Mouse (Mus musculus): Measurements from ENCODE around the gene Crispld2. TPM values are rescaled to one million over a fixed set of nuclear protein-coding genes. Genes with fewer than 3 reads are reported as not detected.

Crispld2 gene
- polyA plus RNA-seq, 1 experiment, result 2.4 TPM

DNA sequence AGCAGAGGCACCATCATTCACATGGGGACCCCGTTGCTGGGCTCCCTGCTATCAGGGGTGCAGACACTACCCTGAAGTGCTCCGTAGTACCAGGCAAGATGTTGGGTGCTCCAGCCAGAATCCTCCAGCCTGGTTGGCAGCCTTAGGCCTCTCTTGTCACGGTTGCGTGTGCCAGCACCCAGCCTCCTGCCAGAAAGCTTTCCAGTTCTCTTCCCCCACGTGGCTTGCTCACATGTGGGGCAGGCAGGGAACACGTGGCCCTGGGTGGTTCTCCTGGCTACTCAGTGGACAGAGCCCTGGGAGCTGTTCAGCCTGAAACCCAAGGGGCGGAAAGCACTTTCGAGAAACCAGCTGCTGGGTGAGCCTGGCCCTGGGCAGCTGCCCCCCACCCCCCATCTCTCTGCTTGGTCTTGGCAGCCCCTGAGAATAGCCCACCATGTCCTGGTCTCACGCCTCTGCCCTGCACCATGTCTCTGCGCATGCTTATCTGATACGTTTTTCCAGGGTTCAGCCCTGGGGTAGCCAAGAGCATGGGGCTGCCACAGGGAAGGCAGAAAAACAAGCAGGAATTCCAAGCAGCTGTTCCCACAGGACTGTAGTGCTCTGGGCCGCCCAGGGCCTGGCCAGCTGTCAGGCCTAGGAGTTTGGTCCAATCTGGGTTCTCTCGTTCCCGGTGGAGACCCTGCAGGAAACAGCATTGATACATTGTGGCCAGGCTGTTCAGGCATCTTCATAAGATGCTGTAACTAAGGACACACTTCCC lies 54.2 kb downstream of the Crispld2 start:
- TF ChIP-seq CTCF (IDR thresholded peaks at IDR 0.05; ENCODE audit: borderline replicate concordance, insufficient read depth, low read depth, low read length) (no peak), POLR2A (IDR thresholded peaks at IDR 0.05; ENCODE audit: borderline replicate concordance, insufficient read depth, low read length) (no peak)
- H3K4me1 ChIP-seq (ENCODE audit: control insufficient read depth, insufficient read depth, low read length), result peaks cover 24% of the 10 kb centered on the region
- WGBS, result 26% methylated on average over 14 of the region's 14 CpGs
- peak; percentile 81 to 89 for DNase-seq
- H3K27me3 ChIP-seq (ENCODE audit: control insufficient read depth, insufficient read depth, low read length), result no peaks in the 10 kb centered on the region
- no peak overlapping the region for H3K27ac ChIP-seq (ENCODE audit: insufficient read depth, low read length)
- no peak overlapping the region for H3K4me3 ChIP-seq (replicated peaks; ENCODE audit: insufficient read depth, low read depth, low read length)

DNA sequence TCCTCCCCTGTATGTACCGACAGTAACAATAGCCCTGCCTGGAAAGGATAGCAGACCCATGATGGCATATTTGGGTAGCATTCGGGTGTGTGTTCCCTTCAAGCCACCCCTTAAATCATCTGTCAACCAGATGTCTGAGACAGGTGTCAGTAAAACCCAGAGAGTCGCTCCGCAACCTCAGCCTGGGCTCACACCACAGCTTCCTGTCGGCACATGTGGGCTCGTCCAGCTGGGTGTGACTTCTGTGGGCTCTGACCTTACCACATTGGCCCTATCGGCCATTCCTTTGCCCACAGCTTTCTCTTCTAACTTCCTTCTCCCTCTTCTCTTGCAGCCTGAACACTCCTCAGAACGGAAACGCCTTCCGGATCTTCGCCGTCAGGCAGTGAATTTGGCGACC lies 57.7 kb downstream of the Crispld2 start:
- H3K4me3 ChIP-seq (replicated peaks; ENCODE audit: insufficient read depth, low read depth, low read length), result no peak overlapping the region
- no peak for DNase-seq
- H3K27me3 ChIP-seq (ENCODE audit: control insufficient read depth, insufficient read depth, low read length), result no peaks in the 10 kb centered on the region
- H3K27ac ChIP-seq (ENCODE audit: insufficient read depth, low read length), result no peak overlapping the region
- TF ChIP-seq CTCF (IDR thresholded peaks at IDR 0.05; ENCODE audit: borderline replicate concordance, insufficient read depth, low read depth, low read length) (no peak), POLR2A (IDR thresholded peaks at IDR 0.05; ENCODE audit: borderline replicate concordance, insufficient read depth, low read length) (no peak)
- 95% methylated on average over 13 of the region's 13 CpGs for WGBS
- peaks cover 24% of the 10 kb centered on the region for H3K4me1 ChIP-seq (ENCODE audit: control insufficient read depth, insufficient read depth, low read length)

DNA sequence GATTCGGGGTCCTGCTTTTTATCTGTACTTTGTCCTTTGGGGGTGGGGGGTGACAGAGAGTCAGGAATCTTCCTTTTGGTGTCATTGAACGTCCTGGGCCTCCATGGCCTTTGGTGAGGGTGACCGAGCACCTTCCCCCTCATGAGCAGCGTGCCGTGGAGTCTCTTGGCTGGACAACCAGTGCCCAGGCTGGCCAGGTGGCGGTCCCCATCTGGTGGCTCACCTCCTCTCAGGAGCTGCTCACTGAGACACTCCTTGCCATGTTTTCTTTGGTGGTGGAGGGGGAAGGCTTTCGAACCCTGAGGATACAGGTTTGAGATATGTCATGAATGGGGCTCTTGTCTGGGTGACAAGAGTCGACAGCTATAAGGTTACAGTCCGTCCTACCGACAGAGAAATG lies 58.1 kb downstream of the Crispld2 start:
- no peak for TF ChIP-seq CTCF (IDR thresholded peaks at IDR 0.05; ENCODE audit: borderline replicate concordance, insufficient read depth, low read depth, low read length)
- TF ChIP-seq POLR2A (IDR thresholded peaks at IDR 0.05; ENCODE audit: borderline replicate concordance, insufficient read depth, low read length), result no peak
- H3K4me1 ChIP-seq (ENCODE audit: control insufficient read depth, insufficient read depth, low read length), result peaks cover 24% of the 10 kb centered on the region
- peak in 1 of 2 experiments; percentile 50 for DNase-seq
- no peak overlapping the region for H3K27ac ChIP-seq (ENCODE audit: insufficient read depth, low read length)
- 63% methylated on average over 10 of the region's 10 CpGs for WGBS
- no peaks in the 10 kb centered on the region for H3K27me3 ChIP-seq (ENCODE audit: control insufficient read depth, insufficient read depth, low read length)
- no peak overlapping the region for H3K4me3 ChIP-seq (replicated peaks; ENCODE audit: insufficient read depth, low read depth, low read length)

DNA sequence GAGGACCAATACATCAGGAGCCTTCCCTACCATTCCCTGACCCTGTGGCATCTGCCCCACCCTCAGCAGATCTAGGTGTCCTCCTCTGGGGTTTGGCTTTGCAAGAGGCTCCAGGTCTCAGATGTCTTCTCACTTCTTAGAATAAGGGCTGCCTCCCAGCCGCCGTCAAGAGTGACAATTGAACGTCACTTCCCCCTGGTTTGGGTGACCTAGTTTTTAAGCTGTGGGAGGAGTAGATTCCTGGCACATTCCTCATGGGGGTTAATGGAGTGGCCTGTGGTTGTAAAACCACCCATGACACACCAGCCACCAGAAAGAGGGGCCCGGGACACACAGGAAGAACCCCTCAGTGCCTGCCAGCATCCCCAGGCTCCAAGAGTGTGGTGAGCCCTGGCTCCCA lies 58.8 kb downstream of the Crispld2 start:
- WGBS, result 30% methylated on average over 4 of the region's 4 CpGs
- no peaks in the 10 kb centered on the region for H3K27me3 ChIP-seq (ENCODE audit: control insufficient read depth, insufficient read depth, low read length)
- no peak for DNase-seq
- H3K4me1 ChIP-seq (ENCODE audit: control insufficient read depth, insufficient read depth, low read length), result peaks cover 22% of the 10 kb centered on the region
- H3K4me3 ChIP-seq (replicated peaks; ENCODE audit: insufficient read depth, low read depth, low read length), result no peak overlapping the region
- TF ChIP-seq POLR2A (IDR thresholded peaks at IDR 0.05; ENCODE audit: borderline replicate concordance, insufficient read depth, low read length), result no peak
- TF ChIP-seq CTCF (IDR thresholded peaks at IDR 0.05; ENCODE audit: borderline replicate concordance, insufficient read depth, low read depth, low read length), result no peak
- H3K27ac ChIP-seq (ENCODE audit: insufficient read depth, low read length), result no peak overlapping the region

DNA sequence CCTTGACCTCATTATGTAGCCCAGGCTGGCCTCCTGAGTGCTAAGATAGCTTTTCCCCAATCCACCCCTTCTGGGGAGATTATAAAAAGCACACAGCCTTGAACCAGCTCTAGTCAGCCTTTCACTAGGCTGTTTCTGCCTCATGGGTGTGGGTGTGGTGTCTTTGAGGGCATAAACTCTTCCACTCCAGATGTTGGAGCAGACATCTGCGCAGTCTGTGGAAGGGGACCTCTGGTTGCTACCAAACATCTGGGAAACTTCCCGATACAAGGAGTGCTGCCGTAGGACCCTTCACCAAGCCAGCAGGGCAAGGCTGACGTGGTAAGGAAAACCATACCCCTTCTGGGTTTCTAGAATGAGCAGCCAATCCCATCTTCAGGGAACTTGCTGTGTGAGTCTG lies 59.7 kb downstream of the Crispld2 start:
- 95% methylated on average over 4 of the region's 4 CpGs for WGBS
- Histone ChIP-seq H3K4me1 (ENCODE audit: control insufficient read depth, insufficient read depth, low read length) (peaks cover 13% of the 10 kb centered on the region), H3K27ac (ENCODE audit: insufficient read depth, low read length) (no peak overlapping the region), H3K27me3 (ENCODE audit: control insufficient read depth, insufficient read depth, low read length) (no peaks in the 10 kb centered on the region), H3K4me3 (replicated peaks; ENCODE audit: insufficient read depth, low read depth, low read length) (no peak overlapping the region)
- TF ChIP-seq CTCF (IDR thresholded peaks at IDR 0.05; ENCODE audit: borderline replicate concordance, insufficient read depth, low read depth, low read length), result no peak
- no peak for DNase-seq

DNA sequence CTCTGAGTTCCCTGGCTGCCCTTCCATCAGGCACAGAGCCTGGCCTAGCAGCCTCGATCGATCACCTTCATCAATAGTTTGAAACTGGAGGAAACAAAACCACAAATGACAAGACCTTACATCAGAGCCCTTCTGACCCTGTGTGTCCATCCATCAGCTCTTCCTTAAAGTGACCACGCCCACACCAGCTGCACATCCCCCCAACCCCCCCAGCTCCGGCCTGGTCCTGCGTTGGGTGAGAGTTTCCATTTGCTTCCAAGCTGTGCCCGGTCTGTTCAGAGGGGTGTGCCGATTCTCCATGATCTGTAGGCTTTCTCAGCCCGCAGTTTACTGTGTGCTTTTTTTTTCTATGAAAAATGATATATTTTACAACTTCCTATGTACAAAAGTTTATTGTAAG lies 60.1 kb downstream of the Crispld2 start:
- no peak overlapping the region for H3K4me3 ChIP-seq (replicated peaks; ENCODE audit: insufficient read depth, low read depth, low read length)
- no peak for DNase-seq
- peaks cover 13% of the 10 kb centered on the region for H3K4me1 ChIP-seq (ENCODE audit: control insufficient read depth, insufficient read depth, low read length)
- WGBS, result 83% methylated on average over 8 of the region's 8 CpGs
- no peak overlapping the region for H3K27ac ChIP-seq (ENCODE audit: insufficient read depth, low read length)
- no peak for TF ChIP-seq CTCF (IDR thresholded peaks at IDR 0.05; ENCODE audit: borderline replicate concordance, insufficient read depth, low read depth, low read length)
- no peak for TF ChIP-seq POLR2A (IDR thresholded peaks at IDR 0.05; ENCODE audit: borderline replicate concordance, insufficient read depth, low read length)
- no peaks in the 10 kb centered on the region for H3K27me3 ChIP-seq (ENCODE audit: control insufficient read depth, insufficient read depth, low read length)

DNA sequence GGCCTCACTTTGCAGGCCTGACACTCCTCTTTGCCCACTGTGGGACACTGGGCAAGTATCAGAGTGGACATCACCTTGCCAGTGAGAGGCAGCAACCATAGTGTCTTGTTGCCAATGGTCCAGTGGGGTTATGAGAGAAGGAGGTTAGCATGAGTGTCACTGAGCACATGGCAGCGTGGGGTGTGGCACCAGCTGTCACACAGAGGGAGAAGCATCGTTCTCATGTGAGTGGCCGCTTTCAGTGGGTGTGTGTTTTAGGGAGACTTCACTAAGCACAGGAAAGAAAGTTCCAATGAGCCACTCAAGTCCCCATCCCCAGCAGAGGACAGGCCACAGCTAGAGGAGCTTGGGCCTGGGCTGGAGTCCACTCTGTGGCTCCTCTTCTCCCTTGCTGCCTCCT lies 62.6 kb downstream of the Crispld2 start:
- H3K27ac ChIP-seq (ENCODE audit: insufficient read depth, low read length), result no peak overlapping the region
- no peak overlapping the region for H3K4me3 ChIP-seq (replicated peaks; ENCODE audit: insufficient read depth, low read depth, low read length)
- peaks cover 13% of the 10 kb centered on the region for H3K4me1 ChIP-seq (ENCODE audit: control insufficient read depth, insufficient read depth, low read length)
- no peak for TF ChIP-seq POLR2A (IDR thresholded peaks at IDR 0.05; ENCODE audit: borderline replicate concordance, insufficient read depth, low read length)
- no peak for TF ChIP-seq CTCF (IDR thresholded peaks at IDR 0.05; ENCODE audit: borderline replicate concordance, insufficient read depth, low read depth, low read length)
- no peaks in the 10 kb centered on the region for H3K27me3 ChIP-seq (ENCODE audit: control insufficient read depth, insufficient read depth, low read length)
- 85% methylated on average over 3 of the region's 3 CpGs for WGBS
- no peak for DNase-seq

DNA sequence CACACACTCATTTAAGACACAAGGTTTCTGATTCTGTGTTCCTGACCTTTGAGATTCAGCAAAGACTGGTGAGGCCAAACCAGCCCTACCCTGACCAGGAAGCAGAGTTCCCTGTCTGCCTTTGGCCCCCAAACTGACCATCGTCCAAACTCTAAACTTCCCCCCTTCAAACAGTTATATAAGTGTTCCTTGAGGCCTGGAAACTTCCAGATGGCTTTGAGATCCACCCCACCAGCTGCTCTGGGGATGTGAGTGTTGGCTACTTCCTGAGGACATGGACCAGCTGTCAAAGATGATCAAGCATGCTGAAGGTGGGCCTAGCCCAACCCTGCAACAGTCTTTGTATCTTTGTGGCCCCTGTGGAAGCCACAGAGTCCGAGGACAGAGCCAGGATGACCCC lies 64.8 kb downstream of the Crispld2 start:
- DNase-seq, result no peak
- no peaks in the 10 kb centered on the region for H3K4me1 ChIP-seq (ENCODE audit: control insufficient read depth, insufficient read depth, low read length)
- no peak overlapping the region for H3K4me3 ChIP-seq (replicated peaks; ENCODE audit: insufficient read depth, low read depth, low read length)
- no peak overlapping the region for H3K27ac ChIP-seq (ENCODE audit: insufficient read depth, low read length)
- no peak for TF ChIP-seq CTCF (IDR thresholded peaks at IDR 0.05; ENCODE audit: borderline replicate concordance, insufficient read depth, low read depth, low read length)
- no peak for TF ChIP-seq POLR2A (IDR thresholded peaks at IDR 0.05; ENCODE audit: borderline replicate concordance, insufficient read depth, low read length)
- 62% methylated on average over 2 of the region's 2 CpGs for WGBS
- no peaks in the 10 kb centered on the region for H3K27me3 ChIP-seq (ENCODE audit: control insufficient read depth, insufficient read depth, low read length)

Data from cerebellum, adult 2 months (tissue).